Mouse (Mus musculus) monocyte, adult 2 months (primary cell): Measurements from ENCODE around the gene Kidins220.

ENCODE experiments used
- DNase-seq, 2 experiments: peaks; one replicate each; pipeline ENCODE4 v3.0.0; 2022; ENCODE audit warnings: low spot score in 2 of 2, low read depth in 1 of 2

Kidins220 gene

DNA sequence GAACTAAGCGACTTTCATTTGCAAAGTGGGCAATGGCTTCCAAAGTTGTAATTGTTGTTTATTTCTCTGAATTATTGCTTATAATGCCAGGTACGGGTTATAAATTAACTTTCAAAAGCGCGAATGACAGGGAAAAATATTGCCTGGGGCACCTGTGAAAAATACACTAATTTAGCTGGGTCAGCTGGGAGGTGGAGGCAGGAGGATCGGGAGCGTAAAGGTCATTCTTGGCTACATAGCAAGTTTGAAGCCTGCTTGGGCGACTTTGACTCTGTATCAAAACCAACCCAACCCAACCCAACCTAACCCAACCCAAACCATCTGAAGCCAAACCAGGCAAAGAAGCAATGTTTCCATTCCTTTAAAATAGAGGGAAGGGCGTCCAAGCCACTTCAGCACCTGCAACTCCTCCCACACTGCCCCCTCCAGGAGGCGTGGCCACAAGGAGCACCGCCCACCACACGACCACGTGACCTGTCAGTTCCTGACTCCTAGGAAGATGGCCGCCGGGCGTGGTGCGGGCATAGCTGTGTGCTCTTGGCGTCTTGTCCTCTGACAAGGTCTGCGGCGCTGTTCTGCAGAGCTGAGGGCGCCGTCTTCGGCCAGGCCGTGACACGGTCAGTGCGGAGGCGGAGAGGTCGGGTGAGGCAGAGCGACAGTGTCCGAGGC lies at the start of gene Kidins220:
TSS of gene Kidins220 (plus strand) at position 480 of the 669 bp plus-strand sequence.
- peak; percentile 78 to 91 for DNase-seq

DNA sequence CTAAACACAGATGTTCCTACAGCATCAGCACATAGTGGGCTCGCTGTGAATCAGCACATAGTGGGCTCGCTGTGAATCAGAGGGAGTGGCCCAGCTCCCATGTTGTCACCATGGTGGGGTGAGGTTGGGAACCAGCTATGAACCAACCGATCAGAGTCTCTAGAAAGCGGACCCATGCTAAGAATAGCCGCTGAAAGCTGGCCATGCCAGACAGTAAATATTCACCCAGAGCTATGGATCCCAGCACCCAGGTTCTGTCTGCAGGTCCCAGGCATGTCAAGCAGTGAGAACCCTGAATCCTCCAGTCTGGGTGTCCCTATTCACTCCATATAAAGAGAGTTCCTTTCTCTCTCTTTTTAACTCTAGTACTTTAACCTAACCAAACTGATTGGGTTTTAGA lies 49.4 kb upstream of the Kidins220 start:
- DNase-seq: no peak

DNA sequence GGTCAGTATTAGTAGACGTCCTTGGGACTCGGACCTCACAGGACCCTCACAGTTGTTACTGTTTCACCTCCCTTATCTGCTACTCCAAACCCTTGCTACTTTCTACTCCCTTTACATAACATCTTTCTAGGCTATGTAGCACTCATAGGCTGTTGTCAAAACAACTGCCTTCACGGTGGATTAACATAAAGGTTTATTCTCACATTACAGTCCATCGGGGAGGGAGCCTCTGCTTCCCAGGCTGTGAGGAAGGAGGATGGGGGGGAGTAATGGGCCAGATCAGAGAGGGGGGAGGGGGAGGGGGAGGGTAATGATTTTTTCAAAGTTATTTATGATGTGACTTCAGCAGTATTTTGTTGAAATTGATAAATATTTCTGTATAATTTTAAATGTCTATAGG lies 49.0 kb upstream of the Kidins220 start:
- no peak for DNase-seq

DNA sequence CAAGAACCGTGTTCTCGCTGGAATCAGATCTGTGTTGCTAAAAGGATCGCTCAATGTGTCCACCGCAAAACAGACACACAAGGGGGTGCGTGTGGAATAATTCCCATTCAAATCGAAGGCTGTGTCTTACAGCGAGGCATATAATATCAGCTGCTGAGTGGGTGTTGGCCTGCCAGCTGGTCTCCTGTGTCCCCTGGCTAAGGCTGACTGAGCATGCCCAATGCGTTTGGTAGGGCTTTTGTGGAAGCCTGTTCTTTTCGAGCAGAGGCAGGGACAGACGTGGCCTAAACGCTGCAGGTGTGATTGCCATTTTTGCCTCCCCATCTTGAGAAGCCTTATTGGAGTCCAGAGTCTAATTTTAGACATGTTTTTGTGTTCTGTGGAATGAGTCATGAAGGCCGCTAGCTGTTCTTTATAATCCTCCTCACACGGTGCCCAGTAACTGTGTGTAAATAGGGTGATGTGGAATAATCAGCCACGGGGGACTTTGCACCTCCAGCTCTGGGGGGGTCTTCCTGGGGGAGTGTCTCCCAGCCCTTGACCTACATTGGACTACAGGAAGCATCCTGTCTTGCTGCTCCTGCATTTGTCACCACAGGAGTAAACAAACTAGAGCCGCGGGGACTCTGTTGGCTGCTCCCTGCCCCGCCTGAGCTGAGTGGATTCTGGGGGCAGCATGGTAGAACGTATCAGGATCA lies 46.5 kb upstream of the Kidins220 start:
- DNase-seq: no peak

DNA sequence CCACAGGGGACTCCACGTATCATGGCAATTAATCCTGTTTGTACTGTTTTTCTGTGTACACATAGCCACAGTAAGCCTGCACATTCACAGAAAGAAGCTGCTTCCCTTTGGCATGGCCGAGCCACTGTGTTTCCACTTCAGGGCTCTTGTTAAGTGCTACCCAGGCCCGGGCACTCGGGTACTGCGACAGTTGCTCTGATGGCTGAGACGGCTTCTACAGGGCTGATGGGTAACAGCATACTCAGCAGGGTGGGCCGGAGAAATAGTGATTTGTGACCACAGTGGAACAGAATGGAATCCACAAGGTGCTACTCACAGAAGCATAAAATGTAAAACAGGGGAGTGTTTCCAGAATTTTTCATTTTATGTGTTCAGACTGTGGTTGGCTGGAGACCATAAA lies 45.7 kb upstream of the Kidins220 start:
- DNase-seq: no peak

DNA sequence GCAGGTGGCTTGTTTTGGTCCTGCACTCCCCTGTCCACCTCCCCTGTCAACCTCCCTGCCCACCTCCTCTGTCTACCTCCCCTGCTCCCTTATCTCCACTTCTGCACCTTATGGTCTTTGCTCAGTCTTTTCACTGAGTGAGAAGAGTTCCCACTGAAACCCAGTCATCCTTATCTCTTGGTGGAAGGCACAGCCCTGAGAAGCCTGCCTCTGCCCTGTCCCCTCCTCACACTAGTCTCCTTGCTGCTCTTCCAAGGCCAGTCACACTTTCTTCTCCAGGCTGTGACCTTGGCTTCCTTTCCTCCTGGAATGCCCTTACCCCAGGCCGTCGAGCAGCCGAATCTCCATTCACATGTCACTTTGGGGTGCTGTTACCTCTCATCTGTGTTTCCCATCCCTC lies 44.0 kb upstream of the Kidins220 start:
- no peak for DNase-seq

DNA sequence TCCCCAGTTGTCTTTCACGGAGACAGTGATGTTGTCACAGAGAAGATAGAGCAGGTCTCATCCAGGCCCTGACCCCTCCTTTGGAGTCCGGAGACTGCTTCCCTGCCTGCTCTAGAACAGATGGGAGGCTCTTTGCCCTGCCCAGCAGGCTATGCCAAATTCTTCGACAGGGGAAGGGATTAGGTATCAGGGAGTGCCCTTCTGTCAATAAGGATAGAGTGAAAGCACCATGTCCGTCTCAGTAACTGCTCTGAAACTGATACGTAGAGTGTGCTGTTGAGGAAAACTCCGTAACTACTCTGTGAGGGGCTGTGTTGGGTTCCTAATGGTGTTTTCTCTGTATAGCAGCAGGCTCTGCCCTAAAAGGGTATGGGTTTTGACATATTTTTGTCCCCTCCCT lies 42.6 kb upstream of the Kidins220 start:
- DNase-seq: no peak

DNA sequence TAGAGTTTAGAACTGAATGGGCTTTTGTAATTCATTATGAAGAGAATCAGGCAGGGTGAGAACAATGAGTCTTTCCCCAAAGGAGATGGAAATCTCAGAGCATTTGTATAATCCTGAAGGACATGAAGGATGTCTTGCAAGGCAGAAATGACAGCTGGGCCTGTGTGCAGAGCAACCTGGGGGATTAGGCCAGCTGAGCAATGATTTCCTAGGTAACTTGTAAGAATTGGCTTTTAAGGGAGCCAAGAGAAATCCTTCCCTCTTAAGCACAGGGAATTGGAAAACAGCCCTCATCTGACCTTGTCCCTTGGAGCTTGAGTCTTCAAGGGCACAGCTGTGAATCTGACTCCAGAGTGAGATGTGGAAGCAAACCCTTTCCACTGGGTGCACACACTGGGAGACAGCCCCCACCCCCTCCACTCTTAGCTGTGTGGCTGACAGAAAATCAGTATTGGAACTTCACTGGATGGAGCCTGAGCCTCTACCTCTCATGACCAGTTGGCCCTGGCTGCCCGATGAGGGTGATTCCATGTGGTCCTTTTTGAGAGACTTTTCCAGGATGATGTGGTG lies 41.4 kb upstream of the Kidins220 start:
- no peak for DNase-seq

DNA sequence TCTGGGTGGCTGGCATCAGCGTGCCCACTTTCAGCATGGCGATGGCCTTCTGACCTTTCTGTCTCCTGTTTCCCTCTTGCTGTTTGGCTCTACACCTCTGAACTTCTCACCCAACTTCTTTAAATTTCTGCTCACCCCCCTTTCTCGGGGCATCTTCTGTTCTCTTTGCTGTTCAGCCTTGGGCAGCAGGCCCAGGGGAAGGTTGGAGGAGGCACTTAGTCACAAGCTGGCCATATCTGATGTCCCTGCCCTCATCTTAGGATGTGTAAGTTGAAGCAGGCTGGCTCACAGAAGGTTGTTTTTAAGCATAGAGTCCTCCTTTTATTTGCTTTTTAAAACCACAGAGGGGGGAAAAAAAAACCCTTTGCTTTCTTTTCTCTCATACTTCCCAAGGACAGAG lies 40.7 kb upstream of the Kidins220 start:
- no peak for DNase-seq

DNA sequence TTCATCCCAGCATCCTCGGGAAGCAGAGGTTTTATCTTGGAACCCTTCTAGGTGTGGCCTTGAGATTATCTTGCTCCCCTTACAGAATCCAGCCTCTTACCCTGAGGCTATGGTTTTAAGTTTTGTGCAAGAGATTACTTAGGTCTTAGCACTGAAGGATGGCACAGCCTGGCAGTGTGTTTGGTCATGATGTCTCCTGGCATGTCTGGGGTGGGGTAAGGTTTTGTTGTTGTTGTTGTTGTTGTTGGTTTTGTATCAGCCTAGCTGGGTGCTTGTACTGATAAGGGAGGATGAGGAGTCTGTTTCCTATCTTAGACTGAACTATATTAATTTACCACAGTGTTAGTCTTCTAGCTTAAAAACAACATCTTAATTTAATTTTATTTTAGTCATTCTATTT lies 38.4 kb upstream of the Kidins220 start:
- DNase-seq: no peak

DNA sequence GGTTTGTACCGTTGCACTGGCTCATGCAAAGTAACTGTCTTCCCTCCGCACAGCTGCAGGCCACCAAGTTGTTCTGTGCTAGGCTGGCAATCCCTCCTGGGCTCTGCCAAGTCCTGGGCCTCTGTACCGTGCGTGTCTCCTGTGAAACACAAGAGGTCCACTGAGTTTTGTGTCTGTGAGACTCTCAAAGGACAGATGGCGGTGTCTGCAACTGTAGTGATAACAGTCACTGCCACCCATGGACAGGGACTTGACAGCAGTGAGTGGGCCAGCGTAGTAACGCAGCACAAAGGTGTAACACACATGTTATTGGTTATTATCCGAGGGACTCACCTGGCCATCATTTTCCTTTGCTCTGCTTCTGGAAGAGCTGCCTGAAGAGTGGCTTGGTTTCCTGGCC lies 35.4 kb upstream of the Kidins220 start:
- no peak for DNase-seq

DNA sequence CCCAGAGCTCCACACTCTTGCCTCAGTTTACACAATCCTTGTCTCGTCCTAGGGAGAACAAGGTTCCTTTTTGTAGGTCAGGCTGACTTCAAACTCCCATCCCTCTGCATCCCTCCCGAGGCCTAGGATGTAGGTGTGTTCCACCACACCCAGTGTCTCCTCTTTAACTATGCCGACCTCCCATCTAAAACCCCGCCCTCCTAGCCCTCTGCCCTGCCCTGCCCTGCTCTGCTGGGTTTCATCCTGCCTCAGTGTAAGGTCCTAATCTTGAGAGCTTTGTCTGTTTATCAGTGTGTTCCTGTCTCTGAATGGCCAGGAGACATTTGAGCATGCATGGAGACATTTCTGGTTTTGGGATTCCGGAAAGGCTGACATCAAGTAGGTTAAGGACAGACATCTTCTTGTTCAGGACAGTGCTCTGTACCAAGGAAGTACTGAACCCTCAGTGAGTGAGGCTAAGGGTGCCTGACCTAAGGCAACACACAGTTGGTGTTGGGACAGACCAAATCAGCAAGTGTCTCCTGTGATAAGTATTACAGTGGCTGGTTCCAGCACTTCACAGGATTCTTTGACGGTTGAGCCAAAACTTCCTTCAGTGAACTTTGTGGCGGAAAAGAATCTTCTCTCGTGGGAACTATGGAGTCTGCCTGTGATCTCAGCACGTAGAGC lies 32.0 kb upstream of the Kidins220 start:
- DNase-seq: no peak

DNA sequence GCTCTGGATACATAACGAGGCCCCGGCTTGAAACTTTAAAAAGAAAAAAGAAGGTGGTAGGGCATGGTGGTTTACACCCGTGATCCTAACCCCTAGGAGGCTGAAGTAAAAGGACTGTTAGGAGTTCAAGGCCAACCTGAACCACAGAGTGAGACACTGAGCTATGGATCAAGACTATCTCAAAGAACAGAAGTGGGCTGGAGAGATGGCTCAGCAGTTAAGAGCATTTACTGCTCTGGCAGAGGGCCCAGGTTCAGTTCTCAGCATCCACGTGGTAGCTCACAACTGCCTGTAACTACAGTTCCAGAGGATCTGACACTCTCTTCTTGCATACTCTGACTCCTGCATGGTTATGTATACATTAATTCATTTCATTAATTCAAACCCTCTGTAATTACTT lies 31.3 kb upstream of the Kidins220 start:
- no peak for DNase-seq

DNA sequence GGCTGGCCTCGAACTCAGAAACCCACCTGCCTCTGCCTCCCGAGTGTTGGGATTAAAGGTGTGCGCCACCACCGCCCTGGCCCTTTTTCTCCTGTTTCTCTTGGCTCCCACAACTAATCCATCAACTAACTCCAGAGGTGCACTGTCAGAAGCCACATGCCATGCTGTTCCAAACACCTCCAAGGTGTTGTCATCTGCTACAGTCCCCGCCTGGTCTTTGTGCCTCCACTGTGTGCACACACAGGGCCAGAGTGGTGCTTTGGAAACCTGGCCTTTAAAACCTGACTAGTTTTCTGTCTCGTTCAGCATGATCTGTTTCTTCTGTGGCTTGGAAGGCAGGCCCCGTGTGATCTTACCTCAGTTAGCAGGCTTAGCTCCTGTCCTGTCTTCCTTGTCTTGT lies 30.1 kb upstream of the Kidins220 start:
- DNase-seq: no peak

DNA sequence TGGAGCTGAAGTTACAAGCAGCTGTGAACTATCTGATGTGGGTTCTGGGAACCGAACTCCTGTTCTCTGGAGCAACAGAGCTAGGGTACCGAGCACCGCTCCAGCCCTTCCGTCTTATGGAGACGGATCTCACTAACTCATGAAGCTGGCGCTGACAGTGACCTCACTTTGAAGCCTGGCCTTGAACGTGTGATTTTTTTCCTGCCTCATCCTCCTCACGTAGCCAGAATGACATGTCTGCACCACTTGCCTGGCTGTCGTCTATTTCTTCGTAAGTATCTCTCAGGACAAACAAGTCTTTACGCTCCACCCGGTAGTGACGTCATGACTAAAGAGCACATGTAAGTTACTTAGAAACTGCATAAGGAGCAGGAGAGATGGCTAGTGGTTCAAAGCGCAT lies 27.7 kb upstream of the Kidins220 start:
- no peak for DNase-seq

DNA sequence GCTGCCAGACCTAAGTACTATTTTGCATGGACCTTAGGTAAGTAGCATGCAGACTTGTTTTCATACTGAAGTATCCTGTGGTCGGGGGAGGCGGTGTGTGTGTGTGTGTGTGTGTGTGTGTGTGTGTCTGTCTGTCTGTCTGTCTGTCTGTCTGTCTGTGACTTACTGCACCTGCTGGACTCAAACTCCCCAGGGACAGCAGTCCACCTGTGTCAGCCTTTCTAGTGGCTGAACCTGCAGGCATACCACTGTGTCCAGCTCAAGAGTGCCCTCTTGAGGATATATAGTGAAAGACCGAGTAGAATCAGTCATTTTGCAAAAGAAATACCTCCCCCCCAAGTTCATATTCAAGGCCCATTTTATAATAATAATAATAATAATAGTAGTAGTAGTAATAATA lies 26.4 kb upstream of the Kidins220 start:
- no peak for DNase-seq

DNA sequence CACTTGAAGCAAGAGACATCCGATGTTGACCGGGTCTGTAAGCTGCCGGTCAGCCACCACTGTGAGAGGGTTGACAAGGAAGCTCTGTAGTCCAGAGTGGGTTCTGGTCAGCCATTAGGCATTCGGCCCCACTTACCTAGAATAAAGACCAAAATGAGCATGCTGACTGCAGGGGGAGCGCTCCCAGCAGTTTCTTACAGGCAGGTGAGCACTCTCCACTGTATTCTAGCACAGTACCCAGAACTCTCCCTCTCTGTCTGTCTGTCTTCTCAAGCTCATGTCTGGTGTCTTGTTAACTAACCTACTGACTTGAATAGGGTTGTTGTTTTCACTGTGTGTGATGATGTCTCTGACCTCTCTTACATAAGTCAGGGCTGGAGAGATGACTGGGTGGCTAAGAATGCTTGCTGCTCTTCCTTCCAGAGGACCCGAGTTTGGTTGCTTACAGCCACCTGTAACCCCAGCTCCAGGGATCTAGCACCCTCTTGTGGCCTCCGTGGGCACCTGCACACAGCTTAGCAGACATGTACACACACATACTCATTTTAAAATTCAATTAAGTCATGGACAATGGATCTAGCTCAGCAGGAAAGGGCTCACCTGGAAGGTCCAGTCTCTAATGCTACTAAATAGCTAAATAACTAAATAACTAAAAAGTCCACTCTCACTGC lies 24.2 kb upstream of the Kidins220 start:
- no peak for DNase-seq

DNA sequence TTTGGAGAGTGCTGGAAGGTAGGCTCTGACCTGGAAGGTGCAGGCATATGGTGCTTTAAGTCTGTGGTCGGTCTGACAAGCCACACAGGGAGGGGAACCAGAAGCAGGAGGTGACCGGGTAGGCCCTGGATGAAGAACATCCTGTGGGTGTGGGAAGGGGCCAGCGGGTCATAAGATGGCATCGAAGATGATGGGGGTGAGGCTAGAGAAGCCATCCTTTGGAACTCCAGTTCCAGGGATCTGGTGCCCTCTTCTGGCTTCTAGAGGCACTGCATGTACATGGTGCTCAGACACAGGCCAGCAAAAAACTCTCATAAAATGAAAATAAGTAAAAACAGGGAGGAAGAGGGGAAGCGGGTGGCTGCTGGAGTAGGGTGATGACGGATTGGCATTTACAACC lies 22.6 kb upstream of the Kidins220 start:
- no peak for DNase-seq

DNA sequence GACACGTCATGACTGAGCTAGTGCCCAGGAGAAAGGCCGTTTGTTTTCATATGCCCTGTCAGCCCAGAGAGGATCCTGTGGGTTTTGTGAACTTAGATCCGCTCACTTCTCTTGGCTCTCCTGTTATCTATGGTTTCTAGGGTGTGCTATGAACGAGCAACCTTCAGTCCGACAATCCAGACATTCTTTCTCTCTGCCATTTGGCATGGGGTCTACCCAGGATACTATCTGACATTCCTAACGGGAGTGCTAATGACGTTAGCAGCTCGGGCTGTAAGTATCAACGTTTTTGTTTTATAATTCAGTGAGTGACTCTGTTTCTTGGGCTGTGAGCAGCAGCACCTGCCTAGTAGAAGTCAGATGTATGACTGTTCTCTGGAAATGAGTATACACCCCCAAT lies 19.6 kb upstream of the Kidins220 start:
- DNase-seq: no peak

DNA sequence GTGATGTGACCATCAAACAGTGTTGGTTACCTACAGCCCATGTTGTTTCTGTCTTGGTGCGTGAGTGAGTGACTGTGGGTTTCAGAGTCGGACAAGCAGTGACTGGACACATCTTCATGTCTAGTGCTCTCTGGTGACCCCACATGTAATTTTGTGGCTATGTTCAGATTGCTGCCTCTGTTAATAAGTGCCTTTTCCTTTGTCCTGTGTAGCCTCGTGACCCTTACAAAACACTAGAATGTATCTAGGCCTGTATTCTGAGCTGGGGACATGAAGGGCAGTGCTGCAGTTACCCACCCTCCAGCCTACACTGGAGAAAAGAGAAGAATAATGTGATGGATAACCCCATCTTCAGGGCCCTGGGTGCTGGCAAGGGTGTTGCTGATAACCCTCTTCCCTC lies 16.2 kb upstream of the Kidins220 start:
- no peak for DNase-seq

DNA sequence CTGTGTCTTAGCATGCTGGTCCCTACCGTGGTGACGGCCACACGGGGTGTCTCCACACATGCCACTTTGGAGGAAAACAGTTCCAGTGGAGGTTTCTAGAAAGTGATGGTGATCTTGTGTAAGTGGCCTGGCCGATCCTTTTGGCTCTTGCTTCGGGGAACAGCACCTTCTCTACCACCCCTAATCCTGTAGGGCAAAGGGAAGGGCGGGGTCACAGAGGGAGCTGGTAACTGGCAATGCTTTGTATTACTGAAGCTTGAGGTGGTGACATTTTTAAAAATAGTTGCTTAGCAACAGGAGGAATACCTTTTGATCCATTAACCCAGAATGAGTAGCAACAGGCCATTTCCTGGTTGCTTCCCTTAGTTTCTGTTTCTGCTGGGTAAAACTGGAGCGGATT lies 12.9 kb upstream of the Kidins220 start:
- no peak for DNase-seq
